Mouse (Mus musculus): ENCODE data around the gene Hif1an.

DNA sequence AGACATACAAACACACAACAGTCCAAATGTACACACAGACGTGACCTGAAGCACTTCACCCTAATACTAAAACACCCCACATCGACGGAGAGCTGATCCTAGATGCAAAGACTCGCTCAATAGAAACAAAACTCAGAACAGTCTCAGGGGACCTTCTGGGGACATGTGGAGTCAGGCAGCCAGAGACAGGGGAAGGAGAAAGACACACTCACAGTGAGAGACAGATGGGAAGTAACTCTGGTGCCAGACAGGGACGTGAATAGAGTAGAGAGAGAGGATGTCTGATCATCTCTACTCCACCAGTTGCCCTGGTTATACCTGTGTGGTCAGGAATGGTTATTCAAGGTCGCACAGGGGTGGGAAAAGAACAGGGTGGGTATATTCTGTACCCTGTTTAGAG is 29.0 kb downstream of the Hif1an start:
- TF ChIP-seq CTCF (IDR thresholded peaks at IDR 0.05; ENCODE audit: low read depth): no peak
- no peak for TF ChIP-seq EP300 (IDR thresholded peaks at IDR 0.05; ENCODE audit: low read depth)
